Mouse (Mus musculus) embryonic facial prominence, embryonic 14.5 days (tissue): ENCODE data around the gene Abi3bp. TPM values are rescaled to one million over a fixed set of nuclear protein-coding genes. Genes with fewer than 3 reads are reported as not detected.

Source experiments
- ATAC-seq: fragments of 200-750 bp; cut with Nextera tagmentation; 2 replicates; pipeline ENCODE4 v1.8.0; 2017; ENCODE audit warnings: low read depth, moderate number of reproducible peaks, moderate TSS enrichment
- DNase-seq: peaks from one replicate; pipeline ENCODE4 v3.0.0-alpha.2; 2015; ENCODE audit warnings: low spot score
- H3K27ac ChIP-seq: fragments of 300-500 bp; sonication (generic); replicated peaks from 2 replicates; pipeline ENCODE4 v1.5.1; 2014; ENCODE audit warnings: low read depth, mild to moderate bottlenecking, low read length, moderate library complexity
- H3K27me3 ChIP-seq: fragments of 300-500 bp; sonication (generic); replicated peaks from 2 replicates; pipeline ENCODE4 v1.6.1; 2014; ENCODE audit warnings: low read length; ENCODE audit not compliant: control insufficient read depth, insufficient read depth
- H3K36me3 ChIP-seq: fragments of 300-500 bp; sonication (generic); 2 replicates; pipeline ENCODE4 v1.6.1; 2014; ENCODE audit warnings: low read length, mixed read lengths; ENCODE audit not compliant: control insufficient read depth, insufficient read depth
- H3K4me1 ChIP-seq: fragments of 300-500 bp; sonication (generic); 2 replicates; pipeline ENCODE4 v1.6.1; 2014; ENCODE audit warnings: antibody characterized with exemption, low read length; ENCODE audit not compliant: control insufficient read depth, insufficient read depth
- H3K4me2 ChIP-seq: fragments of 300-500 bp; sonication (generic); 2 replicates; pipeline ENCODE4 v1.6.1; 2014; ENCODE audit warnings: low read depth, mild to moderate bottlenecking, low read length, moderate library complexity, mixed read lengths
- H3K4me3 ChIP-seq: fragments of 300-500 bp; sonication (generic); 2 replicates; pipeline ENCODE4 v1.5.1; 2014; ENCODE audit warnings: low read depth, mild to moderate bottlenecking, low read length
- H3K9ac ChIP-seq: fragments of 300-500 bp; sonication (generic); 2 replicates; pipeline ENCODE4 v1.6.1; 2014; ENCODE audit warnings: low read depth, mild to moderate bottlenecking, low read length, moderate library complexity, mixed read lengths
- H3K9me3 ChIP-seq: fragments of 300-500 bp; sonication (generic); 2 replicates; pipeline ENCODE4 v1.6.1; 2016; ENCODE audit warnings: low read length; ENCODE audit not compliant: control insufficient read depth
- WGBS: fragments of 180-500 bp; shearing (Covaris S2); extraction: QIAGEN DNeasy Blood & Tissue Kit; methylation state at CpG from one replicate; pipeline ENCODE4 v1.1.7; 2014; 5-methylcytosine and 5-hydroxymethylcytosine counted together
- polyA plus RNA-seq: library from polyadenylated mRNA; unstranded; fragments of >200 nt; fragmentation: Nextera tagmentation; extraction: Ambion mirVana; gene quantifications from 2 replicates; pipeline ENCODE4 v1.2.1, GENCODE M21; 2014

The Abi3bp gene
- 24.6 and 28.3 TPM in 2 replicates for polyA plus RNA-seq

DNA sequence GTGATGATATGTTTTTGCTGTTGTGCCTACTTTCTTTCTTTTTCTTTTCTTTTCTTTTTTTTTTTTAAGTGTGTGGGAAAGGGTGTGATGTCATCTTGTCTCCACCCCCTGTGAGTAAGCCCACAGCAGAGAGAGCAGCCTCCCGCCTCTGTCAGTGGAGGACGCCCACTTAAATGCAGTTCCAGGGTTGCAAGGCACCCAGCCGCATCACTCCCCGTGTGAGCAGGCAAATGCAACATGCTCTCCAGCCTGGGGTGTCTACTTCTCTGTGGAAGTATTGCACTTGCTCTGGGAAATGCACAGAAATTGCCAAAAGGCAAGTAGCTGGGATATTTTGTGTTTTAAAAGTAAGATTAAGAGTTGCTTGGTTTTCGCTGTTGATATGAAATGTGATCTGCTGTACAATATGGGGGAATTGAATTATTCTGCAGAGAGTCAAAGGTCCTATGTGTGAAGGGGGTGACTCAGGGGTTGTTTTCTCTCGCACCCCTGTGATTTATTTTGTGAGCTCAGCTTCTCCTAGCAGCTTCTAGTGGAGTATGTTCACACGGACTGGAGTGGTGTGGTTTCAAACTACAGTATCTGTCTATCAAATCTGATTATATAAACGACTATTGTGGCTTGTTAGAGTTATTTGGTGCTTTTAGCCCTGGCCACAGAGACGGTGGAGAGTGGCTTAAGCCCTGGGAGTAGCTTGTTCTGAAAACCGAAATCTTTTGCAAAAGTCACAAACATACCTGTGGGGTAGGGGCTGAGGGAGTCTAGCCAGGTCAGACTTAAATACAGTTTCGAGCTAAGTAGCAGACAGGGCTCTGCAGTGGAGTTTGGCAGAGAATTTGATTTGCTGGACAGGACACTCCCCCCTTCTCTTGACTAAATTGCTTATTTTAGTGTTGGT lies at the start of gene Abi3bp:
Gene Abi3bp, plus strand, starts transcription at position 202 of the 898 bp plus-strand sequence.
- Histone ChIP-seq H3K4me2 (peak within 1 kb of the TSS; percentile 50), H3K4me3 (peak within 1 kb of the TSS; percentile 35), H3K27ac (peak within 1 kb of the TSS; percentile 55), H3K9ac (peak within 1 kb of the TSS; percentile 52), H3K4me1 (no peaks in the 10 kb centered on the region; the same call in 1 of the 2 replicates), H3K9me3 (no peaks in the 10 kb centered on the region), H3K36me3 (no peaks in the 10 kb centered on the region), H3K27me3 (no peaks in the 10 kb centered on the region)
- ATAC-seq = peak; percentile 85
- peak; percentile 80 for DNase-seq
- 18% methylated on average over 11 of the region's 11 CpGs for WGBS

DNA sequence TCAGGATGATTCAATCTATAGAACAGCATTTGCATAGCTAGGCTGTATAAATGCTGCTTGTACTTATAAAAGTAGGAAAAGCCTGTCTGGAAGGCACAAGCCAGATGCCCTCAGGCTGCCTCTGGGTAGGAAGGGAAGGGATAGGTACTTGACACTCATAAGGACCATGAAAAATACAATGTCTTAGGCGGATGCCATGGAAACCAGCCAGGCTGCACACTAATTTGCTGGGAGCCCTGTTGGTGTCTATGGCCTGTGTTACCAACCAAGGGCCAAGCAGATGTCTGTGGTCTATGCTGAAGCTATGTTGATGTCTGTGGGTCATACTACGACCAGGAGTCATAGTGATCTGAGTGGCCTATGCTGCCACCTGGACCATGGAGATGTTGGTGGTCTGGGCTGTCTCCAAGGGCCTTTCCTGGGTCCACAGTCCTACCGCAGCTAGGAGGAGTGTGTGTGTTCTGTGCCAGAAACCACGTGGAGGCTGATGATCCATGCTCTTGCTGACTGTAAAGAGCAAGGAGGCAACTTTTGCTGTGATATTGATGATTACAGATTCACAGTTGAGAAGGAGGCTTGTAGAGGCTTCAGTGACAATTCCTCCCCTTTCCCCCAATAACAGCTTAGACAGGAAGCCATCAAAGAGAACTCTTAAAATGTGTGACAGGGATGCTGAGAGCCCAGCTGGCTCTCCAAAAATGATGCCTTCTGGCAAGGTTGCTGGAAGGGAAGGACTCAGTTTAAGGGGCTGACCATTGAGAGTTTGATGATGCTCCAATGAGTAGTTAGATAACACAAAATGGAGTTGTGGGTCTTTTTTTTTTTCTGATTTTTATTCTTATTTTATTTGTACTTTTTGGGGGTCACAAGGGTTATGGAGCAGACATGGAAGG lies 42.1 kb upstream of the Abi3bp start:
- DNase-seq (no peak), ATAC-seq (no peak)
- Histone ChIP-seq H3K4me2 (no peak overlapping the region), H3K9me3 (no peaks in the 10 kb centered on the region), H3K36me3 (no peaks in the 10 kb centered on the region), H3K4me1 (no peaks in the 10 kb centered on the region), H3K27me3 (no peaks in the 10 kb centered on the region), H3K4me3 (no peak overlapping the region), H3K27ac (no peak overlapping the region), H3K9ac (no peak overlapping the region)
- 68% methylated on average over 4 of the region's 4 CpGs for WGBS

DNA sequence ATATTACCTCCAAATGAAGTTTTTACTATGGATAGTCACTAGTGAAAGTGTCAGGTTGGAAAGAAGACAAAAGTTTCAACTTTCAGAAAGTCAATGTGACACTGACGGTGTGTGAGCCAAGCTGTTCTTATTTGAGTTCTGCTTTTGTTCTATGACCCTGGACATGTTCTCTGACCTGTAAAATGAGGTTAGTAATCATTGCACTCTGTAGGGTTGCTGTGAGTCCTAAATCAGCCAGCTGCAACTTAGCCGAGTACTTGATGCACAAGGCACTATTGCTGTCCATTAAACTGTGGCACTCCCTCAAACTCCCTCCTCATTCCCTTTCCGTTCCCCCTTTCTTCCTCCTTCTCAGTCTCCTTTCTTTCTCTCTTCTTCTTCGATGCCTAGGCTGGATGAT lies 37.4 kb upstream of the Abi3bp start:
- 80% methylated on average over 4 of the region's 4 CpGs for WGBS

DNA sequence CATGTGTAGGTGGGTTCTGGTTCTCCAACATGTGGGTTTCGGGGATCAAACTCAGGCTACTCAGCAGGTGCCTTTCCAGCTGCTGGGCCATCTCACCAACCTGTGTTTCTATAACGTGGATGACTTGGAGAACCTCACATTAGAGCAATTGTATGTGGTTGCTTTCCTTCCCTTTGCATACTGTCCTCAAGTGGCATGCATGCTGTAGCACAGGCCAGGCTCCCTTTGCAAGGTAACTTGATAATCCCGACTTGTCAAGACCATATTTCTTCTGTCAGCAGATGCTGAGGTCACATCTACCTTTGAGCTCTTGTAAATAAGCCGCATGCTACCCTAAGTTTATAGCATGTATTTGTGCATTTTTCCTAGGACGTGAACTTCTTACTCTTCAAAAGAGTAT lies 36.6 kb upstream of the Abi3bp start:
- Histone ChIP-seq H3K9me3 (no peaks in the 10 kb centered on the region), H3K36me3 (no peaks in the 10 kb centered on the region), H3K9ac (no peak overlapping the region), H3K27me3 (no peaks in the 10 kb centered on the region), H3K4me3 (no peak overlapping the region), H3K4me1 (no peaks in the 10 kb centered on the region), H3K4me2 (no peak overlapping the region), H3K27ac (no peak overlapping the region)
- 75% methylated on average over 5 of the region's 5 CpGs for WGBS
- no peak for DNase-seq
- ATAC-seq = no peak

More for the DNA sequence above, 37.4 kb upstream of the Abi3bp start:
- Histone ChIP-seq H3K27ac (no peak overlapping the region), H3K4me1 (no peaks in the 10 kb centered on the region), H3K4me3 (no peak overlapping the region), H3K27me3 (no peaks in the 10 kb centered on the region), H3K9ac (no peak overlapping the region), H3K4me2 (no peak overlapping the region), H3K36me3 (no peaks in the 10 kb centered on the region), H3K9me3 (no peaks in the 10 kb centered on the region)
- ATAC-seq = no peak
- no peak for DNase-seq

DNA sequence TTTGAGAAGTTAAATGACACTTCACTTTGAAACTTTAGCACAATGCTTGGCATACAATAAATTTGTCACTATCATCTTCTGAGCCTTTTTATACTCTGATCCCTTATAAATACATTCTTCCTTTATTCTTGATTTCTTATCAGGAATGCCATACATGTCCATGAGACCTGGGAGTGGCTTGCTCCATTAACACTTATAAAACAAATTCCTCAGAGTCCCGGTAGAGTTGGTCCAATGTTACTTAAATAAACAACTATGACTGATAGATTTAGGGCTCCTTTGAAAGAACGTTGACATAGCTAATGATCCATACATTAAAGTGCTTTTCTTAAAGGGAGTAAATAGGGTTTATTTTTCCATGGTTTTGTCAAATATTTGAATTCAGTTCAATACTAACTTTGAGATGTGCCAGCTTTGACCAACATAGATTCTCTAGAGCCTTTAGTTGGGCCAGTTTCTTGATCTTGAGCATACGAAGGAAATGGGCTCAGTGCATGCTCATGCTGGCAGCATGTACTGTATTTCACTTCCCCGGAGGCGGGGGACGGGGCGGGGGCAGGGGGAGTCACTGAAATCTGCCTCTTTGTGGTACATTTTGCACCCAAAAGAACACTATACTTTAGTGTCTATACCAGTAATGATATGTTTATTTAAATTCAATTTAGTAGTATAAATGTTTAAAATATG lies 35.9 kb upstream of the Abi3bp start:
- H3K9ac ChIP-seq = no peak overlapping the region
- H3K4me3 ChIP-seq = no peak overlapping the region
- no peaks in the 10 kb centered on the region for H3K36me3 ChIP-seq
- 64% methylated on average over 7 of the region's 7 CpGs for WGBS
- no peaks in the 10 kb centered on the region for H3K9me3 ChIP-seq
- no peak overlapping the region for H3K4me2 ChIP-seq
- H3K27ac ChIP-seq = no peak overlapping the region
- H3K4me1 ChIP-seq = no peaks in the 10 kb centered on the region
- DNase-seq = peak; percentile 37
- no peaks in the 10 kb centered on the region for H3K27me3 ChIP-seq
- no peak for ATAC-seq

DNA sequence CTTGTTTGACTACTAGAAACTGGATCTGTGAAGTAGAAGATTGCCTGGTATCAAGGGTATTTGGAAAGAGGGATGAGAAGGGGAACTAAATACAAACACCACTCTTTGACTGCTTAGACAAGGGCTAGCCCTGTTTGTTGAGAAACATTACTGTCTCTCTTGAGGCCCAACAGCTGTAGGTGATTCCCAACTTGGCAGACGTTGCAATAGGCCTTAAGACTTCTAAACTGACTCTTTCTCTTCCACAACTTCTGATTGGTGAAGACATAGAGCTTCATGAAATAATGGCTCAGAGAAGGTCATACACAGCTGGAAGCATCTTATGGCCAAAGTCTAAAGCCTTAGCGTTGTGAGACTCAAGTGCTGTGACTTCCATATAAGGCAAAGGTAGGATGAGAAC lies 26.2 kb upstream of the Abi3bp start:
- H3K36me3 ChIP-seq = no peaks in the 10 kb centered on the region
- H3K4me1 ChIP-seq = no peaks in the 10 kb centered on the region
- WGBS = 77% methylated on average over 2 of the region's 2 CpGs
- no peaks in the 10 kb centered on the region for H3K9me3 ChIP-seq
- no peak overlapping the region for H3K9ac ChIP-seq
- no peak overlapping the region for H3K4me2 ChIP-seq
- no peak overlapping the region for H3K27ac ChIP-seq
- ATAC-seq (no peak), DNase-seq (peak; percentile 18)
- H3K4me3 ChIP-seq = no peak overlapping the region
- no peaks in the 10 kb centered on the region for H3K27me3 ChIP-seq

DNA sequence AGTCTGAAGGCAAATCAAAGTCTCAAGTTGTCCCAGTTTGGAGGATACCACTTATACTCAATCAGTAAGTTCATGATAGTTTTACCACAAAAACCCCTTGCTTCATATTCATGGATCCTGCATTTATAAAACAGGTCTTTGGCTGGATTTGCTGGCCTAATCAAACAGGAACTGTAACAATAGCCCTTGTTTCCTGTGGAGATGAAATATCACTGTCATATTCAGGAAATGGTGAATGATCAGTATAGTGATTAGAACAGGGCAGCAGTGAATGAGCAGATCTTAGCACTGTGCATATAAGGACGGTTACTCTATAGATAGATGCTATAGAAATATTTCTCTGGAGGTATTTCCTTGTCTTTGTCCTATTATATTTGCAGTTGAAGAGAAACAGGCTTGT lies 25.8 kb upstream of the Abi3bp start:
- WGBS = 77% methylated on average over 1 of the region's 1 CpGs
- no peaks in the 10 kb centered on the region for H3K36me3 ChIP-seq
- H3K4me3 ChIP-seq = no peak overlapping the region
- H3K9ac ChIP-seq = no peak overlapping the region
- ATAC-seq (no peak), DNase-seq (no peak)
- no peak overlapping the region for H3K27ac ChIP-seq
- no peak overlapping the region for H3K4me2 ChIP-seq
- no peaks in the 10 kb centered on the region for H3K27me3 ChIP-seq
- H3K9me3 ChIP-seq = no peaks in the 10 kb centered on the region
- H3K4me1 ChIP-seq = no peaks in the 10 kb centered on the region

DNA sequence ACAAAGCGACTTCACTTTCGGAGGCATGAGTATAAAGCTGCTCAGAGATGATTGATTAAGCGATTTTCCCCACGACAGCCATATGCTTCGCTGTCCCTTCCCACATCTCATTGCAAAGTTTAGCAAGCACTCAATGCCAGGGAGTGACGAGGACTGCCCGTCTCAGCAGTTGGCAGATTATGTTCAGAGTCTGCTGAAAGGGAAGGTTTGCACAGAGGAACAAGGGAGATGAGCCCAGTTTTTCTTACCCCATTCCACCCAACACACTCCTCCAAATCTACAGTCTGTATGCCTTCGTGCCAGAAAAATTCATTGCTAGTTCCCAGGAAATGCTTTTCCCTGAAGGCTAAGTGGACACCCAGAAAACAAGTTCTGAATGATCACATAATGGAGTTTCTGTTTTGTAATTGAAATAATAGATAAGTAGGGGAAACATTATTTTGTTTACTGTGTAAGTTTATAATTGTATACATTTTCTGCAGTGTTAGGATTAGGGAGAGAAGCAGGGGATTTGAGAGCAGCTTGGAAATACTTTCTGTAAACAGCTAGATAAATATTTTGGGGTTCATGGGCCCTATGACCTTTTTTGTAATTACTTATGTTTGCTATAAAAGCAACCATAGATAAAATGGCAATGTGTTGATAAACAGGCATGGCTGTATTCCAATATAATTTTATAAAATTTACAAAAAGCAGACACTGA lies 19.5 kb upstream of the Abi3bp start:
- no peak overlapping the region for H3K27ac ChIP-seq

More for the DNA sequence above, 19.5 kb upstream of the Abi3bp start:
- H3K4me3 ChIP-seq = no peak overlapping the region
- H3K27me3 ChIP-seq = no peaks in the 10 kb centered on the region
- no peak overlapping the region for H3K9ac ChIP-seq
- no peaks in the 10 kb centered on the region for H3K36me3 ChIP-seq
- H3K4me2 ChIP-seq = no peak overlapping the region
- DNase-seq = no peak
- no peaks in the 10 kb centered on the region for H3K4me1 ChIP-seq
- WGBS = 71% methylated on average over 8 of the region's 8 CpGs
- no peak for ATAC-seq
- no peaks in the 10 kb centered on the region for H3K9me3 ChIP-seq
